Mouse (Mus musculus) heart, embryonic 16.5 days (tissue): ENCODE results near the gene Tcl1b5. TPM values are rescaled to one million over a fixed set of nuclear protein-coding genes. Genes with fewer than 3 reads are reported as not detected.
"Not testable (repeated sequence)": the region's sequence is repeated elsewhere in the genome, so short reads cannot be mapped to it uniquely, and the experiment has no call there.

Experiments
- ATAC-seq: fragments of 200-750 bp; cut with Nextera tagmentation; replicated peaks from 2 replicates; pipeline ENCODE4 v1.8.0; 2017; ENCODE audit warnings: moderate number of reproducible peaks; ENCODE audit not compliant: insufficient read depth, low FRiP score; ENCODE audit errors: extremely low read depth
- H3K27ac ChIP-seq: fragments of 300-500 bp; sonication (generic); 2 replicates; pipeline ENCODE4 v1.5.1; 2014; ENCODE audit warnings: mild to moderate bottlenecking, low read length, control low read depth, moderate library complexity
- H3K27me3 ChIP-seq: fragments of 300-500 bp; sonication (generic); 2 replicates; pipeline ENCODE4 v1.6.1; 2014; ENCODE audit warnings: low read length, mixed read lengths; ENCODE audit not compliant: control insufficient read depth, insufficient read depth
- H3K36me3 ChIP-seq: fragments of 300-500 bp; sonication (generic); 2 replicates; pipeline ENCODE4 v1.6.1; 2014; ENCODE audit not compliant: control insufficient read depth, insufficient read depth
- H3K4me1 ChIP-seq: fragments of 300-500 bp; sonication (generic); 2 replicates; pipeline ENCODE4 v1.6.1; 2014; ENCODE audit warnings: low read length, mixed read lengths; ENCODE audit not compliant: control insufficient read depth, insufficient read depth
- H3K4me2 ChIP-seq: fragments of 300-500 bp; sonication (generic); 2 replicates; pipeline ENCODE4 v1.6.1; 2014; ENCODE audit warnings: low read depth, mild to moderate bottlenecking, control low read depth, low read length
- H3K4me3 ChIP-seq: fragments of 300-500 bp; sonication (generic); 2 replicates; pipeline ENCODE4 v1.5.1; 2014; ENCODE audit warnings: mild to moderate bottlenecking, control low read depth, low read length
- H3K9ac ChIP-seq: fragments of 300-500 bp; sonication (generic); 2 replicates; pipeline ENCODE4 v1.6.1; 2014; ENCODE audit warnings: low read length, control low read depth
- H3K9me3 ChIP-seq: fragments of 300-500 bp; sonication (generic); replicated peaks from 2 replicates; pipeline ENCODE4 v1.6.1; 2016; ENCODE audit warnings: low read length; ENCODE audit not compliant: control insufficient read depth
- WGBS: fragments of 180-500 bp; shearing (Covaris S2); extraction: QIAGEN DNeasy Blood & Tissue Kit; methylation state at CpG from one replicate; pipeline ENCODE4 v1.1.7; 2014; 5-methylcytosine and 5-hydroxymethylcytosine counted together
- polyA plus RNA-seq: library from polyadenylated mRNA; unstranded; fragments of >200 nt; fragmentation: Nextera tagmentation; extraction: Ambion mirVana; gene quantifications from 2 replicates; pipeline ENCODE4 v1.2.1, GENCODE M21; 2015

Gene Tcl1b5
- polyA plus RNA-seq, 1 experiment from 2014 or later, result not detected

GRCm38 (mm10) chr12:105145714-105146113 is 30.4 kb upstream of the Tcl1b5 start, which contains the start of gene Tcl1b2:
Gene Tcl1b2, plus strand, starts transcription at chr12:105146014.
- no peak for ATAC-seq
- H3K4me1 ChIP-seq, result no peaks in the 10 kb centered on the region
- no peaks in the 10 kb centered on the region for H3K36me3 ChIP-seq
- no peak within 1 kb of the TSS for H3K9ac ChIP-seq
- no peak within 1 kb of the TSS for H3K4me2 ChIP-seq
- WGBS, result 64% methylated on average over 3 of the region's 3 CpGs
- no peaks in the 10 kb centered on the region for H3K27me3 ChIP-seq
- H3K27ac ChIP-seq, result no peak within 1 kb of the TSS
- no peaks in the 10 kb centered on the region for H3K9me3 ChIP-seq
- no peak within 1 kb of the TSS for H3K4me3 ChIP-seq

- not testable (repeated sequence) for H3K9ac ChIP-seq, H3K4me2 ChIP-seq, H3K4me3 ChIP-seq, H3K27ac ChIP-seq, H3K4me1 ChIP-seq, H3K36me3 ChIP-seq, H3K27me3 ChIP-seq, H3K9me3 ChIP-seq, ATAC-seq
- 47% methylated on average over 4 of the region's 4 CpGs for whole genome bisulfite sequencing
Measured at GRCm38 (mm10) chr12:105155286-105155685, 20.9 kb upstream of the Tcl1b5 start.

GRCm38 (mm10) chr12:105158842-105159241 is 17.3 kb upstream of the Tcl1b5 start:
- 71% methylated on average over 6 of the region's 6 CpGs for WGBS
- Histone ChIP-seq H3K4me1 (no peaks in the 10 kb centered on the region), H3K4me3 (no peak overlapping the region), H3K9ac (no peak overlapping the region), H3K36me3 (no peaks in the 10 kb centered on the region), H3K27ac (no peak overlapping the region), H3K9me3 (no peaks in the 10 kb centered on the region), H3K27me3 (no peaks in the 10 kb centered on the region), H3K4me2 (no peak overlapping the region)
- ATAC-seq, result no peak

GRCm38 (mm10) chr12:105159390-105159789 is 16.8 kb upstream of the Tcl1b5 start, which contains the start of gene Tcl1b1:
Gene Tcl1b1, plus strand, starts transcription at chr12:105159690.
- no peaks in the 10 kb centered on the region for H3K4me1 ChIP-seq
- H3K9ac ChIP-seq, result no peak within 1 kb of the TSS
- H3K36me3 ChIP-seq, result no peaks in the 10 kb centered on the region
- 70% methylated on average over 4 of the region's 4 CpGs for WGBS
- H3K4me3 ChIP-seq, result no peak within 1 kb of the TSS
- no peak for ATAC-seq
- H3K27ac ChIP-seq, result no peak within 1 kb of the TSS
- H3K27me3 ChIP-seq, result no peaks in the 10 kb centered on the region
- H3K4me2 ChIP-seq, result no peak within 1 kb of the TSS
- H3K9me3 ChIP-seq, result no peaks in the 10 kb centered on the region

- ATAC-seq, result no peak
- no peaks in the 10 kb centered on the region for H3K9me3 ChIP-seq
- H3K9ac ChIP-seq, result no peak overlapping the region
- H3K36me3 ChIP-seq, result no peaks in the 10 kb centered on the region
- H3K4me2 ChIP-seq, result no peak overlapping the region
- H3K27me3 ChIP-seq, result 0 out of 2 replicates have a peak, but pooled peaks cover 2% of the 10 kb centered on the region
- H3K27ac ChIP-seq, result no peak overlapping the region
- no peaks in the 10 kb centered on the region for H3K4me1 ChIP-seq
- 51% methylated on average over 3 of the region's 3 CpGs for whole genome bisulfite sequencing
- H3K4me3 ChIP-seq, result no peak overlapping the region
Measured at GRCm38 (mm10) chr12:105166734-105167133, 9.4 kb upstream of the Tcl1b5 start.

GRCm38 (mm10) chr12:105173366-105173765 is 2.8 kb upstream of the Tcl1b5 start:
- Histone ChIP-seq H3K27me3 (no peaks in the 10 kb centered on the region), H3K4me3 (no peak overlapping the region), H3K9ac (no peak overlapping the region), H3K4me1 (no peaks in the 10 kb centered on the region), H3K9me3 (no peaks in the 10 kb centered on the region), H3K27ac (no peak overlapping the region), H3K36me3 (no peaks in the 10 kb centered on the region), H3K4me2 (no peak overlapping the region)
- ATAC-seq, result no peak
- WGBS, result 65% methylated on average over 2 of the region's 2 CpGs

GRCm38 (mm10) chr12:105174318-105174717 is 1.8 kb upstream of the Tcl1b5 start:
- 27% methylated on average over 2 of the region's 2 CpGs for WGBS
- not testable (repeated sequence) for H3K27me3 ChIP-seq, H3K36me3 ChIP-seq, H3K4me3 ChIP-seq, H3K4me1 ChIP-seq, H3K9me3 ChIP-seq, H3K9ac ChIP-seq, H3K4me2 ChIP-seq, H3K27ac ChIP-seq, ATAC-seq

- H3K27me3 ChIP-seq, H3K4me3 ChIP-seq, ATAC-seq, H3K36me3 ChIP-seq, H3K27ac ChIP-seq, H3K9me3 ChIP-seq, H3K4me1 ChIP-seq, H3K9ac ChIP-seq, H3K4me2 ChIP-seq: not testable (repeated sequence)
- WGBS, result 66% methylated on average over 4 of the region's 4 CpGs
Measured at GRCm38 (mm10) chr12:105181040-105181644, 5.0 kb downstream of the Tcl1b5 start.

- not testable (repeated sequence) for H3K27ac ChIP-seq, H3K9me3 ChIP-seq
- WGBS, result 31% methylated on average over 2 of the region's 2 CpGs
Measured at GRCm38 (mm10) chr12:105188980-105189379, 12.8 kb downstream of the Tcl1b5 start.

More at GRCm38 (mm10) chr12:105188980-105189379, 12.8 kb downstream of the Tcl1b5 start:
- not testable (repeated sequence) for H3K4me3 ChIP-seq, H3K9ac ChIP-seq, H3K4me1 ChIP-seq, H3K27me3 ChIP-seq, H3K4me2 ChIP-seq, ATAC-seq, H3K36me3 ChIP-seq
